Mouse (Mus musculus): ENCODE data around the gene Vdac1. TPM values are rescaled to one million over a fixed set of nuclear protein-coding genes. Genes with fewer than 3 reads are reported as not detected.

The Vdac1 gene
- 265 and 284 TPM in 2 replicates for polyA plus RNA-seq (2014; fragmentation: Nextera tagmentation; extraction: Ambion mirVana)

DNA sequence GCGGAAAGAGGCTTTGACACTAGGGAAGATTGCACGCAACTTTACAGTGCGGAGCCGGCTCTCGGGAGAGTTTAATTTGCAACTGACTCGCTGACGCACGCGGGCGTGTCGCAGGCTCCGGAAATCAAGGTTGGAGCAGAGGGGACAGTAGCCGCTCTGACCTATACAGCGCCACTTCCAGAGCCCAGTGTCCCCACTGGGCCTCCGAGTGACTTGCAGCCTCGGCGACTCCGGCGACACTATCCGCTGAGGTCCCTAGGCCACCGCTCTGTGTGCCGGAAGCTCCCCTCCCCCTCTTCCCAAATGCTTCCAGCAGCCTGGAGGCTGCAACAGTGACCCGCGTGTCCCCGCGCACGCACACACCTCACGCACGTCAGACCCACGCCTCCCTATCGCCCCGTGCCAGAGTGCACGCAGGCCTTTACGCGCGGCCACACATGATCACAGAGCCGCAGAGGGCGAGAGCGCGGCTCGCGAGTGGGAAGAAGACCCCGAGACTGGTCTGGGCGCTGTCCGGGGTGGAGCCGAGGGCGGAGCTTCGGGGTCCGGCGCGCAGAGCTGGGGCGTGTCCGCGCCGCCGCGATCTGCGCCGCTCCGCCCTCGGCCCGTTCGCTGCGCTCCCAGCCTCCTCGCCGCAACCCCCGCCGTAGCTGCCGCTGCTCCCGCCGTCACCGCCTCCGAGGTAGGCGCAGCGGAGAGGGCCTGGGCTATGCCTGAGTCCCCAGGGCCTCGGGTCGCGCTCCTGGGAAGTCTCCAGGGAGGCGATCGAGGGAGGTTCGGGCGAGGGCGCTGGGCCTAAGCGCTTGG, at the start of gene Vdac1:
TSS of gene Vdac1 (plus strand) at position 390 of the 807 bp plus-strand sequence.
- Histone ChIP-seq H3K4me2 (replicated peaks; ENCODE audit: low read depth, low read length) (peak within 1 kb of the TSS; percentile 58), H3K36me3 (ENCODE audit: control insufficient read depth, insufficient read depth, low read length) (no peaks in the 10 kb centered on the region), H3K27me3 (ENCODE audit: control insufficient read depth, insufficient read depth, low read length) (no peaks in the 10 kb centered on the region), H3K4me3 (ENCODE audit: low read length) (peak within 1 kb of the TSS; percentile 97), H3K27ac (ENCODE audit: low read depth, low read length) (peak within 1 kb of the TSS; percentile 97), H3K9ac (ENCODE audit: low read depth, low read length) (peak within 1 kb of the TSS; percentile 98), H3K9me3 (ENCODE audit: control insufficient read depth, low read length) (no peaks in the 10 kb centered on the region), H3K4me1 (ENCODE audit: control insufficient read depth, insufficient read depth, low read length) (peaks cover 35% of the 10 kb centered on the region)
- under 1% methylated on average over 78 of the region's 84 CpGs for WGBS
- ATAC-seq (ENCODE audit: low FRiP score, low TSS enrichment), result peak; percentile 91

DNA sequence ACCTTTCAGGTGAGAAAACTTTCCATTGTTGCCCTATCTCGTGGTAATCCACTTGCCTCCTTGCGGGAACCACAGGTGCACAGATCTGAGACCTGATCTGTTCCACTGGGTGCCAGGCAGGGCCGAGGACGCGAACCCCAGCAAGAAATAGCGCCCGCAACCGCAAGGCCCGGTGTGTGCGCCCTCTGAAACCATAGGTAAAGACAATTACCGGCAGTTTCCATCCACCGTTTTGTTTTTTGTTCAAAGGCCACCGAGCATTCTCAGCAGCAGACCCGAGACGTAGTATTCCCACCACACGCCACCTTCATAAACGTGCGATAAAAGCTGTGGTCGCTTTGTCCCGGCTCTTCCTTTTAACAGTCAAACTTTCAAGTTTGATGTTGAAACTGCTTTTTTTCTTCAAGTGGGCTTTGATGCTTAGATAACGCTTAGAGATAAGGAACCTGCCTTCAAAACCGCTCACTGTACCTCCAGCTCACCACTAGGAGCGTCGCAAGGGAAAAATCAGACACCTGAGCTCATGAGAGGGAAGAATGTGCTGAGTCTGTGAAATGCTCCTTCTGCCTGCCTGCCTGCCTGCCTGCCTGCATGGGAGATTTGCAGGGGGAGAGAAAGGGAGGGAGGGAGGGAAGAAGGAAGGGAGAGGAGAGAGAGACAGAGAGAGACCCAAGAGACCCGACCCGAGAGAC, 46.4 kb upstream of the Vdac1 start:
- no peak overlapping the region; the same call in 1 of the 2 replicates for H3K4me2 ChIP-seq (replicated peaks; ENCODE audit: low read depth, low read length)
- H3K27me3 ChIP-seq (ENCODE audit: control insufficient read depth, insufficient read depth, low read length), result peaks cover 6% of the 10 kb centered on the region; the same call in 1 of the 2 replicates
- no peak for ATAC-seq (ENCODE audit: low FRiP score, low TSS enrichment)
- no peak overlapping the region for H3K27ac ChIP-seq (ENCODE audit: low read depth, low read length)
- 0 out of 2 replicates have a peak, but pooled peaks cover 7% of the 10 kb centered on the region for H3K4me1 ChIP-seq (ENCODE audit: control insufficient read depth, insufficient read depth, low read length)
- no peaks in the 10 kb centered on the region for H3K36me3 ChIP-seq (ENCODE audit: control insufficient read depth, insufficient read depth, low read length)
- H3K9ac ChIP-seq (ENCODE audit: low read depth, low read length), result 0 out of 2 replicates have a peak overlapping the region, but pooled peaks have one; percentile 7
- H3K4me3 ChIP-seq (ENCODE audit: low read length), result no peak overlapping the region
- 12% methylated on average over 26 of the region's 26 CpGs for WGBS
- H3K9me3 ChIP-seq (ENCODE audit: control insufficient read depth, low read length), result no peaks in the 10 kb centered on the region

DNA sequence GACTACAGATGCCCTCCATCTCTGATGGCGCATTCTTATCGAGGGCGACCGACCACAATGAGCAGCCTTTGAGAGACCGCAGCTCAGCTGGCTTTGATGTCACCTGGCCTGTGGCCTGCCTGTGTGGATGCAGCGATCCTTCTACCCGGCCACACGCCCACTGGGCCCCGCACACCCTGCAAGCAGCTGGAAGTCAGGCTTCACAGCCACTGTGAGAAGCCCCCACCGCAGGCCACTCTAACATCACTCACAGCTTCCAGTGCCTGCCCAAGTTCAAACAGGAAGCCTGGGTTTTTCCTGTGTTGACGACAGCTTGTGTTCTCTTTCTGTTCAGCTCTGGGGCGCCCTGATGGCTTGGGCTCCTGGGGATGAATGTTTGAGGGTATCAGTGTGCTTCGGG, 42.2 kb upstream of the Vdac1 start:
- no peak for ATAC-seq (ENCODE audit: low FRiP score, low TSS enrichment)
- H3K9me3 ChIP-seq (ENCODE audit: control insufficient read depth, low read length), result no peaks in the 10 kb centered on the region
- H3K36me3 ChIP-seq (ENCODE audit: control insufficient read depth, insufficient read depth, low read length), result no peaks in the 10 kb centered on the region
- no peak overlapping the region for H3K27ac ChIP-seq (ENCODE audit: low read depth, low read length)
- WGBS, result 65% methylated on average over 13 of the region's 13 CpGs
- no peak overlapping the region for H3K4me3 ChIP-seq (ENCODE audit: low read length)
- 0 out of 2 replicates have a peak, but pooled peaks cover 3% of the 10 kb centered on the region for H3K4me1 ChIP-seq (ENCODE audit: control insufficient read depth, insufficient read depth, low read length)
- peaks cover 6% of the 10 kb centered on the region; the same call in 1 of the 2 replicates for H3K27me3 ChIP-seq (ENCODE audit: control insufficient read depth, insufficient read depth, low read length)
- H3K4me2 ChIP-seq (replicated peaks; ENCODE audit: low read depth, low read length), result no peak overlapping the region
- no peak overlapping the region for H3K9ac ChIP-seq (ENCODE audit: low read depth, low read length)

DNA sequence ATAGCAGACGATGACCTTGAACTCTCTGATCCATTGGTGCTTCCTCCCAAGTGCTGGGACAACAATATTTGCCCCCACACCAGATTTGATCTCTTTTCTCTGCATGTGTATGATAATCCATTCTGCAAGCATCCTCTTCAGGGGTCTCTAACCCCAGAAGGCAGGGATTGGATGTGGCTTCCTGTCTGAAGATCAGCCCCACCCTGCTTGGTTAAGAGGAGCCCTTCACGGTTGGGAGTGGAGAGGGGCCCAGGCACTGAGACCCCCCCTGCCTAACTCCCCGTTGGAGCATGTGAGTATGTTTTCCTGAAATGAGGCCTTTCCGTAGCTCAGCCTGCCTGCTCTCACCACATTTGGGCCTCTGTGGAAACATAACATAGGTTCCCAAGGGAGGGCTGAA, 41.0 kb upstream of the Vdac1 start:
- Histone ChIP-seq H3K9ac (ENCODE audit: low read depth, low read length) (no peak overlapping the region), H3K4me3 (ENCODE audit: low read length) (no peak overlapping the region), H3K4me2 (replicated peaks; ENCODE audit: low read depth, low read length) (no peak overlapping the region), H3K9me3 (ENCODE audit: control insufficient read depth, low read length) (no peaks in the 10 kb centered on the region), H3K4me1 (ENCODE audit: control insufficient read depth, insufficient read depth, low read length) (no peaks in the 10 kb centered on the region), H3K27ac (ENCODE audit: low read depth, low read length) (no peak overlapping the region), H3K27me3 (ENCODE audit: control insufficient read depth, insufficient read depth, low read length) (no peaks in the 10 kb centered on the region), H3K36me3 (ENCODE audit: control insufficient read depth, insufficient read depth, low read length) (no peaks in the 10 kb centered on the region)
- 64% methylated on average over 4 of the region's 4 CpGs for WGBS
- no peak for ATAC-seq (ENCODE audit: low FRiP score, low TSS enrichment)

DNA sequence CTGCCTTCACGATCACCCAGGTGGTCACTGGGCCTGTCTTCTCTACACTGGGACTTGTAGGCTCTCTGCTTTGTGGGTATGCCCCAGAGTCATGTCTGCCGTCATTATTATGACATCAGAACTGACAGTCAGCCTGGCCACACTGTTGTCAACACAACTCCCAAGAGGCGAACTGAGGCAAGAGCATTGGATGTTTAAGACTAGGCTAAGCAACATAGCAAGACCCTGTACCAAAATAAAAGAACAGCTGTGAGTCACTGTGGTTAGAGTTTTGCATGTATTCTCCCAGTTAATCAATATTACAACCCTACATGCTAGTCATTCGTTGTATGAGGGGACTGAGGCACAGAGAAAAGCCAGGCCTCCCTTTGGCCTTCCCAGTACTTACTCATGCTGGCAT, 40.1 kb upstream of the Vdac1 start:
- 84% methylated on average over 4 of the region's 4 CpGs for WGBS
- ATAC-seq (ENCODE audit: low FRiP score, low TSS enrichment), result no peak

DNA sequence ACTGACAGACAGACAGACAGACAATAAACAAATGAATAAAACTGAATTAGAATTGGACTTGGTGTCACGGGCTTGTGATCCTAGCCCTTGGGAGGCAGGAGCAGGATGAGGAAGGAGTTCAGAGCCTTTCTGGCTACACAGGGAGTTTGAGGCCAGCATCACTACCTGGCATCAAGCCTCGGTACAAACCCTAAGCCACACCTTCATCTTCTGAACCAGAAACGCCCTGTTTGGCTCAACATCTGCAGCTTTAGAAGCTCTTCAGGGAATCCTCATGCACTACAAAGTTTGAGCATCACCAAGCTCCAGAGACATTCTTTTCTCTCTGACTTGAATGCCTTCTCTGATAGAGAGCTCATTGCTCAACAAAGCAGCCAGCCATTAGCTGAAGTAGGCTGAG, 39.1 kb upstream of the Vdac1 start:
- Histone ChIP-seq H3K36me3 (ENCODE audit: control insufficient read depth, insufficient read depth, low read length) (no peaks in the 10 kb centered on the region), H3K9ac (ENCODE audit: low read depth, low read length) (no peak overlapping the region), H3K4me3 (ENCODE audit: low read length) (no peak overlapping the region), H3K27me3 (ENCODE audit: control insufficient read depth, insufficient read depth, low read length) (no peaks in the 10 kb centered on the region), H3K27ac (ENCODE audit: low read depth, low read length) (no peak overlapping the region), H3K4me2 (replicated peaks; ENCODE audit: low read depth, low read length) (no peak overlapping the region), H3K4me1 (ENCODE audit: control insufficient read depth, insufficient read depth, low read length) (no peaks in the 10 kb centered on the region), H3K9me3 (ENCODE audit: control insufficient read depth, low read length) (no peaks in the 10 kb centered on the region)
- WGBS, result 72% methylated on average over 3 of the region's 3 CpGs
- no peak for ATAC-seq (ENCODE audit: low FRiP score, low TSS enrichment)

More for the DNA sequence above, 40.1 kb upstream of the Vdac1 start:
- H3K4me1 ChIP-seq (ENCODE audit: control insufficient read depth, insufficient read depth, low read length), result no peaks in the 10 kb centered on the region
- H3K4me2 ChIP-seq (replicated peaks; ENCODE audit: low read depth, low read length), result no peak overlapping the region
- H3K36me3 ChIP-seq (ENCODE audit: control insufficient read depth, insufficient read depth, low read length), result no peaks in the 10 kb centered on the region
- H3K4me3 ChIP-seq (ENCODE audit: low read length), result no peak overlapping the region
- H3K9me3 ChIP-seq (ENCODE audit: control insufficient read depth, low read length), result no peaks in the 10 kb centered on the region
- no peak overlapping the region for H3K27ac ChIP-seq (ENCODE audit: low read depth, low read length)
- no peaks in the 10 kb centered on the region for H3K27me3 ChIP-seq (ENCODE audit: control insufficient read depth, insufficient read depth, low read length)
- no peak overlapping the region for H3K9ac ChIP-seq (ENCODE audit: low read depth, low read length)

DNA sequence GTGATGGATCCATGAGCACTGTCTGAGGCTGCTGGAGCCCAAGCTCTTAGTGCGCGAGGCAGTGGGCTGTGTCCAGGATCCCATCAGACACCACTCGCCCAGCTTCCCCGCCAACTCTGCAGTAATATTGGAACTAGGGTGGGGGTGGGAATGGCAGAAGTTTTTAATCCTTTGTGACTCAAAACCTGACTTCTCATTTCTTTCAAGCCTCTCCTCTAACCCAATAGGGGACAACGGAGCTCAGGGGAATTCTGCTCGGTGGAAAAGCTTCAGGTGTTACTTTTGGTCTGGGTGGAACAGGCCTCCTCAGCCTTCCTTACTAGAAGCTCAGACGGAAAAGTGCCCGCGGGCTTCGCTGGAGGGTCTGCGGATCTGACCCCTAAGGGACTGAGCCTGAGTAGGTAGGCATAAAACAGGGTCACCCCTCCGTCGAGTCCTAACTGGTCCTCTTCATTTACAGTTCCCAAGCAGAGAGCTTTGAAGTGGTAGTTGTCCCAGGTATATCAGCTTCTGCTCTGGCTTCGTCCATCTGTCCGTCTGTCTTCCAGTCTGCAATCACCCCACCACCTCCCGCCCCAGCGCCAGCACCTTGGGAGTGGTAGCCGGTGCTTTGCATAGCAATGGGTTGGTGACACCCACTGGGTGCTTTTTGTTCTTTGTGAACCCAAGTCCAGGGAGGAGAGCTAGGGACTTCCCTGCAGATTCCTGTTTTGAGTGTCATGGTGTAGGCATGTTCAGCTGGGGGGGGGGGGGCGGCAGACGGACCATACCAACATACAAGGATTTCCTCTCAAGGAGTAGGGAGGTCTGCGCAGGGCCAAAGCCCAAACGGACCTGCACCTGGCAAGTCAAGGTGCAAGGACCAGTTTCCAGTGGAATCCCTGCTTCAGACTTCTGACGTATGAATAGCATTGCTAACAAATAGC, 36.0 kb upstream of the Vdac1 start:
- Histone ChIP-seq H3K27me3 (ENCODE audit: control insufficient read depth, insufficient read depth, low read length) (no peaks in the 10 kb centered on the region), H3K36me3 (ENCODE audit: control insufficient read depth, insufficient read depth, low read length) (no peaks in the 10 kb centered on the region), H3K4me3 (ENCODE audit: low read length) (no peak overlapping the region), H3K9me3 (ENCODE audit: control insufficient read depth, low read length) (no peaks in the 10 kb centered on the region), H3K4me2 (replicated peaks; ENCODE audit: low read depth, low read length) (no peak overlapping the region), H3K4me1 (ENCODE audit: control insufficient read depth, insufficient read depth, low read length) (no peaks in the 10 kb centered on the region), H3K9ac (ENCODE audit: low read depth, low read length) (no peak overlapping the region), H3K27ac (ENCODE audit: low read depth, low read length) (no peak overlapping the region)
- 62% methylated on average over 23 of the region's 23 CpGs for WGBS
- ATAC-seq (ENCODE audit: low FRiP score, low TSS enrichment), result no peak

DNA sequence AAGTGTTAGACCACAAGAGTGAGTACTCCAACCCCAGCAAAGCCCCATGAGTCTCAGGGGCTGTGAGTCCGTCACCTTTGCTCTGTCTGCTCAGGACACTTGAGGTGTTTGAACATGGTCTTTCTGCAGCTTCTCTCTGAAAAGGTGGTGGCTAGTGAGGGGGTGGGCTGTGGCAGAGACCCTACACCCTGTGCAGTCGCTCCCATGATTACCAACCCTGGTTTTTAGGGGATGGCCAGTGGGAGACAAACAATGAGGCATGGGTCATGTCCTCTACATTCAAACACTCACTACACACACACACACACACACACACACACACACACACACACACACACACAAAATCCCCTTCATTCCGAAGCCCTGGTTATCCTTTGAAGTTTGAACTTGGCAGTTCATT, 33.3 kb upstream of the Vdac1 start:
- Histone ChIP-seq H3K9me3 (ENCODE audit: control insufficient read depth, low read length) (no peaks in the 10 kb centered on the region), H3K36me3 (ENCODE audit: control insufficient read depth, insufficient read depth, low read length) (no peaks in the 10 kb centered on the region), H3K4me3 (ENCODE audit: low read length) (no peak overlapping the region), H3K9ac (ENCODE audit: low read depth, low read length) (no peak overlapping the region), H3K4me1 (ENCODE audit: control insufficient read depth, insufficient read depth, low read length) (no peaks in the 10 kb centered on the region), H3K27me3 (ENCODE audit: control insufficient read depth, insufficient read depth, low read length) (no peaks in the 10 kb centered on the region), H3K27ac (ENCODE audit: low read depth, low read length) (no peak overlapping the region), H3K4me2 (replicated peaks; ENCODE audit: low read depth, low read length) (no peak overlapping the region)
- no peak for ATAC-seq (ENCODE audit: low FRiP score, low TSS enrichment)
- 55% methylated on average over 3 of the region's 3 CpGs for whole genome bisulfite sequencing

All from kidney, embryonic 14.5 days (tissue).